Mouse (Mus musculus): ENCODE data around the gene Lrrc75b.

DNA sequence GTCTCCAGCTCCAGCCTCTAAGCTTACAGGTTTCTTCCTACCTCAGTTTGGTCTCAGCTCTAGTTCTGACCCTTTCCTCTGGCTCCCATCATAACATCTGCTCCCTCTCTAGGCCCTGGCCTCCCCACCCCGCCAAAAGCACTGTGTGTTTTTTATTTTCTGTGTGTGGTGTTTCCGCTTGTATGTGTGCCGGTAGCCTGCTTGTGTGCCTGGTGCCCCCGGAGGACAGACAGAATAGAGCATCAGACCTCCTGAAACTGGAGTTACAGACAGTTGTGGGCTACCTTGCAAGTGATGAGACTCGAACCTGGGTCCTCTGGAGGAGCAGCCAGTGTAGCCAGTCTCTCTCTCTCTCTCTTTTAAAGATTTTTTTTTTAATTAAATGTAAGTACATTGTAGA lies 6.2 kb upstream of the Lrrc75b start:
- TF ChIP-seq TAL1 (IDR thresholded peaks at IDR 0.05; ENCODE audit: low read length) (no peak), GATA1 (IDR thresholded peaks at IDR 0.05; ENCODE audit: low read length) (no peak)

Data from erythroblast, embryonic 14.5 days (primary cell).